Mouse (Mus musculus) midbrain, embryonic 14.5 days (tissue): ENCODE data around the gene Fmnl3. TPM values are rescaled to one million over a fixed set of nuclear protein-coding genes. Genes with fewer than 3 reads are reported as not detected.

Experiments
- ATAC-seq: fragments of 200-750 bp; cut with Nextera tagmentation; 2 replicates; pipeline ENCODE4 v1.8.0; 2017; ENCODE audit warnings: moderate number of reproducible peaks, moderate library complexity; ENCODE audit not compliant: low FRiP score, low TSS enrichment
- DNase-seq: peaks from one replicate; pipeline ENCODE4 v3.0.0-alpha.2; 2015
- H3K27ac ChIP-seq: fragments of 300-500 bp; sonication (generic); replicated peaks from 2 replicates; pipeline ENCODE4 v1.5.1; 2014; ENCODE audit warnings: mild to moderate bottlenecking, low read depth, low read length, moderate library complexity
- H3K27me3 ChIP-seq: fragments of 300-500 bp; sonication (generic); 2 replicates; pipeline ENCODE4 v1.6.1; 2014; ENCODE audit warnings: low read length, control low read depth, mixed read lengths; ENCODE audit not compliant: control insufficient read depth, insufficient read depth
- H3K36me3 ChIP-seq: fragments of 300-500 bp; sonication (generic); 2 replicates; pipeline ENCODE4 v1.6.1; 2014; ENCODE audit warnings: low read length, control low read depth; ENCODE audit not compliant: control insufficient read depth, insufficient read depth
- H3K4me1 ChIP-seq: fragments of 300-500 bp; sonication (generic); 2 replicates; pipeline ENCODE4 v1.6.1; 2014; ENCODE audit warnings: mild to moderate bottlenecking, antibody characterized with exemption, low read length, control low read depth; ENCODE audit not compliant: control insufficient read depth, insufficient read depth
- H3K4me2 ChIP-seq: fragments of 300-500 bp; sonication (generic); 2 replicates; pipeline ENCODE4 v1.6.1; 2014; ENCODE audit warnings: mild to moderate bottlenecking, low read length, moderate library complexity
- H3K4me3 ChIP-seq: fragments of 300-500 bp; sonication (generic); replicated peaks from 2 replicates; pipeline ENCODE4 v1.5.1; 2014; ENCODE audit warnings: low read depth, low read length
- H3K9ac ChIP-seq: fragments of 300-500 bp; sonication (generic); replicated peaks from 2 replicates; pipeline ENCODE4 v1.6.1; 2014; ENCODE audit warnings: mild to moderate bottlenecking, low read length, moderate library complexity
- H3K9me3 ChIP-seq: fragments of 300-500 bp; sonication (generic); 2 replicates; pipeline ENCODE4 v1.6.1; 2016; ENCODE audit warnings: low read length, control low read depth, mixed read lengths; ENCODE audit not compliant: control insufficient read depth
- WGBS: fragments of 180-500 bp; shearing (Covaris S2); extraction: QIAGEN DNeasy Blood & Tissue Kit; methylation state at CpG from one replicate; pipeline ENCODE4 v1.1.7; 2014; 5-methylcytosine and 5-hydroxymethylcytosine counted together
- polyA plus RNA-seq: library from polyadenylated mRNA; unstranded; fragments of >200 nt; fragmentation: Nextera tagmentation; extraction: Ambion mirVana; gene quantifications from 2 replicates; pipeline ENCODE4 v1.2.1, GENCODE M21; 2014

Fmnl3 gene
- polyA plus RNA-seq, 1 experiment from 2014 or later, result 7.5 TPM

DNA sequence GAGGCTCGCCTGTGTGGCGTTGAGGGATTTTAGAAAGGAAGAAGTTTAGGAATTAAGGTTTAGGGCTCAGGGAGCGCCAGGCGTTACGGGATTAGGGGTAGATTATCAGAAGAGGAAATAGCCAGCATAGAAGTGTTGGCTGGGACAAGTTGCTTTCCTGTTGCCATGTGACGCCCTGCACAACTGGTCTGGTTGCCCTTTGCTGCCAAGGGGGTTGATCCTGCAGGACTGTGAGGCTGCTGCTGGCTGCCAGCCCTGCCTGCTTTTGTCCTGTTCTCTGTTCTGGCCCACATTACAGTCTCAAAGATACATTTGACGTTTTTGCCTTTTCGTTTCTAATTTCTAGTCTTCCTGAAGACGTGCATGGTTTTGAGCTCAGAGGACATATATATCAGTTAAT, 34.9 kb upstream of the Fmnl3 start:
- Histone ChIP-seq H3K9me3 (no peaks in the 10 kb centered on the region), H3K4me3 (no peak overlapping the region), H3K4me1 (no peaks in the 10 kb centered on the region), H3K27ac (no peak overlapping the region), H3K9ac (no peak overlapping the region), H3K27me3 (no peaks in the 10 kb centered on the region), H3K4me2 (no peak overlapping the region), H3K36me3 (peaks cover 80% of the 10 kb centered on the region)
- DNase-seq, result no peak
- WGBS, result 90% methylated on average over 9 of the region's 9 CpGs
- ATAC-seq, result no peak

DNA sequence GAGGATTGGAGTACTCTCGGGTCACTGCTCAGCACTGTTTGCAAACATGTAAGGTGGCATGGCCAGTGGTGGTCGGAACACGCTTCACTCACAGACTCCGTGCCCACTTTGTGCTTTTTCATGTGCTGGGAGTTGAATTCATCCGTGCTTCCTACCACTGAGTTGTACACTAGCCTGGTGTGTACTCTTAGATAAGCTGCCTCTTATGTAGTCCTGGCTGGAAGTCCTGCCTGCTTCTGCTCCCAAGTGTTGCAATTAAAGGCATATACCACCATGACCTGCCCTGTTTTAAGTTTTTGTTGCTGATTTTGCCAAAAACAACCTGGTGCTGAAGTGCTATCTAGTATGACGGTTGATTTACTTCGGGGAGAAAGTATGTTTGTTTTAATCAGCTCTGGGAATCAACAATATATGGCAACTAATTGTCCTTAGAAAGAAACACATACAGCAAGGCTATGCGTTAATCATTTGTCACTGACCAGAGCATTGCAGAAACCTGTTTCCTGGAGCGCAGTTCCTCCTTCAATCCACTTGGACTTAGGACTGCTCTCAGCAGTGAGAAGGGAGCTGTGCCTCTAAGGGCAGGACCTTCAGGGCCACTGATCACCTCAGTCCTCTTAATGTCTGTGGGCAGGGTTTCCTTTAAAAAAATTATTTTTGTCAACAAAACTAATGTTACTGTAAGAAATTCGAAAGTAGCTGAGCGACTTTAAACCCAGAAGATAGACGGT, 33.0 kb upstream of the Fmnl3 start:
- ATAC-seq (no peak), DNase-seq (no peak)
- H3K9ac ChIP-seq, result no peak overlapping the region
- H3K4me3 ChIP-seq, result no peak overlapping the region
- H3K27me3 ChIP-seq, result no peaks in the 10 kb centered on the region
- WGBS, result 95% methylated on average over 12 of the region's 12 CpGs
- H3K36me3 ChIP-seq, result peaks cover 62% of the 10 kb centered on the region
- H3K27ac ChIP-seq, result no peak overlapping the region
- H3K4me2 ChIP-seq, result no peak overlapping the region
- peaks cover 4% of the 10 kb centered on the region; the same call in 1 of the 2 replicates for H3K4me1 ChIP-seq
- H3K9me3 ChIP-seq, result no peaks in the 10 kb centered on the region

GRCm38 (mm10) chr15:99400602-99401001, 30.3 kb upstream of the Fmnl3 start:
- H3K27ac ChIP-seq, result no peak overlapping the region
- WGBS, result 91% methylated on average over 6 of the region's 6 CpGs
- ATAC-seq (no peak), DNase-seq (no peak)
- no peak overlapping the region for H3K9ac ChIP-seq
- peaks cover 35% of the 10 kb centered on the region for H3K36me3 ChIP-seq
- H3K4me1 ChIP-seq, result peaks cover 13% of the 10 kb centered on the region
- H3K9me3 ChIP-seq, result no peaks in the 10 kb centered on the region
- no peak overlapping the region for H3K4me3 ChIP-seq
- H3K27me3 ChIP-seq, result no peaks in the 10 kb centered on the region
- H3K4me2 ChIP-seq, result no peak overlapping the region

DNA sequence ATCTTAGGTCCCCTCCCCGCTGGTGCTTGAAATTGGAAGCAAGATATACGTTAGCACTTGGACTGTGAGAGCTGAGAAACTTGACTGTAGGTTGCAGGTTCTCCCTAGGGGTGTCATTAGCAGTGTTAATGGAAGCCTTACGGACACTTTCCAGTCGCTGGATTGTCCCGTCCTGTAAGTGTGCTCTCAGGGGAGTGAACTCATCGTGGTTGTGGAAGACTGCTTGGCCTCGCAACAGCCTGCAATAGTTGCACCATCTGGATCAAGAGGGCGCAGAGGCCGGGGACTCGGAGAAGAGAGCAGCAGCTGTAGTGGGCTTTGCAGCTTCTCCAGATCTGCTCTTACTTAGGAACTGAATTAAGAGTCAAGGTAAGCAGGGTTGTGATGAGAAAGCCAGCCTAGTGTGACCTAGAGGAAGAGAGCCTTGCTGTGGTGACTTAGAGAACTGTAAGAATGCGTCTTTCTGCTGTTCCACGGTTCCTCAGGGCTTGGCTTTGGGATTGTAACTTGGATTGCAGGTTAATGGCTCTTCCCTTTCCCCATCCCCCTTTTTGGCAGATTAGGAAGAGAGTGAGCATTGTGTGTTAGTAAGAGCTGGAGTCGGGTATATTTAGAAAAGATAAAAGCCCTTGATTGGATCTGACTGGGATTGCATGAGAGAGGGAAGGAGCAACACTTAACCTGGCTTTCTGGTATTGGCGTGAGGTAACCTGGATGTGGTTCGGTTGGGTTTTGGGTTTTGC, 29.4 kb upstream of the Fmnl3 start:
- Histone ChIP-seq H3K27ac (no peak overlapping the region), H3K4me3 (no peak overlapping the region), H3K9me3 (no peaks in the 10 kb centered on the region), H3K9ac (no peak overlapping the region), H3K27me3 (no peaks in the 10 kb centered on the region), H3K4me2 (no peak overlapping the region), H3K4me1 (peaks cover 23% of the 10 kb centered on the region), H3K36me3 (peaks cover 26% of the 10 kb centered on the region)
- WGBS, result 70% methylated on average over 15 of the region's 15 CpGs
- peak; percentile 8 for DNase-seq
- ATAC-seq, result no peak

- H3K27me3 ChIP-seq, result no peaks in the 10 kb centered on the region
- 92% methylated on average over 2 of the region's 2 CpGs for WGBS
- H3K9me3 ChIP-seq, result no peaks in the 10 kb centered on the region
- no peak overlapping the region for H3K9ac ChIP-seq
- no peak overlapping the region for H3K27ac ChIP-seq
- H3K4me1 ChIP-seq, result peaks cover 33% of the 10 kb centered on the region
- no peak overlapping the region for H3K4me2 ChIP-seq
- no peak overlapping the region for H3K4me3 ChIP-seq
- H3K36me3 ChIP-seq, result peaks cover 5% of the 10 kb centered on the region; the same call in 1 of the 2 replicates
- no peak for ATAC-seq
- DNase-seq, result no peak
Measured at GRCm38 (mm10) chr15:99397622-99398021, 27.3 kb upstream of the Fmnl3 start.

GRCm38 (mm10) chr15:99396875-99397274, 26.6 kb upstream of the Fmnl3 start:
- H3K4me1 ChIP-seq, result peaks cover 36% of the 10 kb centered on the region
- 82% methylated on average over 4 of the region's 4 CpGs for WGBS
- H3K36me3 ChIP-seq, result no peaks in the 10 kb centered on the region
- H3K4me3 ChIP-seq, result no peak overlapping the region
- H3K27me3 ChIP-seq, result no peaks in the 10 kb centered on the region
- no peak overlapping the region for H3K27ac ChIP-seq
- no peak overlapping the region for H3K9ac ChIP-seq
- H3K9me3 ChIP-seq, result no peaks in the 10 kb centered on the region
- no peak overlapping the region for H3K4me2 ChIP-seq
- no peak for DNase-seq
- no peak for ATAC-seq

DNA sequence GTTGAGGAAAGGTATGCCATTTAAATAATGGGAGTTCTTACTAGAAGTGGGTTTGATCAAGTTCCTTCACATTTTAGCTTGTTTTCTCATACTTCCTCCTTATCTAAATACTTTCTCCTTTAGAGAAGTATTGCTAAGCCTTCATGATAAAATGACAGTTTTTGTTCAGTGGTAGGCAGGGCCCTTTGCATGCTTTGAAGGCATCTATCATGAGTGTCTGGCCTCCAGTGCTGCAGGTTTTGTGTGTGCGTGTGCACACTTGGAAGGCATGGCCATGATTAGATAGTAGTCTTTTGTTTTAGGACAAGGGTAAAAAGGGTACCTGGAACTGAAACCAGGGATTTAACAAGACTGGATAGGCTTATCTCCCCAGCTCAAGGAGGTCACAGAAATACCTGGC, 26.2 kb upstream of the Fmnl3 start:
- no peaks in the 10 kb centered on the region for H3K36me3 ChIP-seq
- no peak overlapping the region for H3K9ac ChIP-seq
- H3K9me3 ChIP-seq, result no peaks in the 10 kb centered on the region
- H3K27ac ChIP-seq, result no peak overlapping the region
- no peak overlapping the region for H3K4me2 ChIP-seq
- no peaks in the 10 kb centered on the region for H3K27me3 ChIP-seq
- no peak for ATAC-seq
- no peak for DNase-seq
- WGBS, result 82% methylated on average over 1 of the region's 1 CpGs
- H3K4me3 ChIP-seq, result no peak overlapping the region
- H3K4me1 ChIP-seq, result peaks cover 36% of the 10 kb centered on the region

DNA sequence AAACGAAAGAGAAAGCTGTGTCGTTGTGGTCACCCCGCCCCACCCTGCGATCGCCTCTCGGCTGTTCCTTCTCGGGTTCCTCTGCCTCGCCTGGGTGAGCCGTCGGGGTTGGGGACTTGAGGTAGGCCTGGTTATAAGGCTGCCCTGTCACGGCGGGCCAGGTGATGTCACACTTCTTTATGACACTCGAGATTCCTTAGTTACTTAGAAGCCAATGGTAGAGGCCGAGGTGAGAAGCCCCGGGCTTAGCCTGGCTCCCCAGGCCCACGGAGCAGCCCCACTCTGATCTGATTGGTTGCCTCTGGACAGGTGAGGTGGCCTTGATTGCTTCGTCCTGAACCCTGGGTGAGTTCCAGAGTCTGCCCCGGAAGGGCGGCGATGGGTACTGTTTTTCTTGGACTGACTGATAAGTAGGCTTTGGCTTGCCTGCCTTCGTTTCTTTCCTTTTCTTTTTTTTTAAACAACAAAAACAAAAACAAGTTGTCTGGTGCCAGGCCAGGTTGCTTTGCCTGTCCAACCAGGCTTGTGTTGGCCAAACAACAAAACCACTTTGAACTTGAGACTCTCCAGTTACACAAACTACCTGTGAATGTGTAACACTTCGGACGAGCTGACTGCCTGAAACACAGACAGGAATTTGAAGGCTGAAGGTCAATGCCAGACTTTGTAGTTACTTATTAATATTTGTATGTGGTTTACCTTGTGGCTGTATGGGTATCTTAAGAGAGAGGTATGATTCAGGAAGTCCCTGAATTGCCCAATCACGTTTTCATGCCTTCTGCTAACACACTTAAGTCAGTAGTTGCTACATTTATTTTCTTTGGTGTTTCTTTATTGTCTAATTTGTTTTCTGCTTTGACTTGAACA, 23.3 kb upstream of the Fmnl3 start:
- Histone ChIP-seq H3K4me2 (peak overlapping the region; percentile 98), H3K4me3 (peak overlapping the region; percentile 81), H3K27me3 (no peaks in the 10 kb centered on the region), H3K4me1 (peaks cover 32% of the 10 kb centered on the region), H3K9ac (peak overlapping the region; percentile 81), H3K36me3 (no peaks in the 10 kb centered on the region), H3K27ac (peak overlapping the region; percentile 83), H3K9me3 (no peaks in the 10 kb centered on the region)
- peak; percentile 19 for ATAC-seq
- DNase-seq, result no peak
- 12% methylated on average over 24 of the region's 24 CpGs for WGBS
